Mouse (Mus musculus) left cerebral cortex, adult 18-20 months (tissue): ENCODE results near the gene Casz1. TPM values are rescaled to one million over a fixed set of nuclear protein-coding genes. Genes with fewer than 3 reads are reported as not detected.
A peak's percentile ranks its signal among the peaks of the same experiment; 100 is the strongest.

Experiments
- DNase-seq, 2 experiments: peaks; one replicate each; pipeline ENCODE4 v3.0.0; 2021 to 2022; ENCODE audit warnings: low spot score in 2 of 2, mixed read lengths in 1 of 2
- total RNA-seq, 2 experiments: library from RNA; stranded (reverse); gene quantifications; 2 replicates each; pipeline ENCODE4 v1.2.3; 2021

Gene Casz1
- total RNA-seq, 2 experiments from 2014 or later, result 1.2 to 1.4 TPM

GRCm38 (mm10) chr4:148842302-148842701 is 38.1 kb downstream of the Casz1 start:
- DNase-seq, result no peak

- DNase-seq, result no peak
Observed at GRCm38 (mm10) chr4:148844921-148845320, 40.7 kb downstream of the Casz1 start.

GRCm38 (mm10) chr4:148846203-148846602 is 42.0 kb downstream of the Casz1 start:
- peak; percentile 29 to 30 for DNase-seq

GRCm38 (mm10) chr4:148846724-148847123 is 42.5 kb downstream of the Casz1 start:
- DNase-seq, result no peak

- peak in 1 of 2 experiments; percentile 22 for DNase-seq
Observed at GRCm38 (mm10) chr4:148847636-148848035, 43.4 kb downstream of the Casz1 start.

GRCm38 (mm10) chr4:148849437-148849836 is 45.2 kb downstream of the Casz1 start:
- DNase-seq, result no peak

GRCm38 (mm10) chr4:148853057-148853456 is 48.8 kb downstream of the Casz1 start:
- DNase-seq, result no peak

GRCm38 (mm10) chr4:148854093-148854492 is 49.9 kb downstream of the Casz1 start:
- no peak for DNase-seq

- DNase-seq, result no peak
Observed at GRCm38 (mm10) chr4:148855527-148855926, 51.3 kb downstream of the Casz1 start.

- DNase-seq, result no peak
Observed at GRCm38 (mm10) chr4:148856216-148856615, 52.0 kb downstream of the Casz1 start.

GRCm38 (mm10) chr4:148857398-148858084 is 53.3 kb downstream of the Casz1 start:
- no peak for DNase-seq

GRCm38 (mm10) chr4:148858194-148858593 is 54.0 kb downstream of the Casz1 start:
- no peak for DNase-seq

GRCm38 (mm10) chr4:148859415-148859814 is 55.2 kb downstream of the Casz1 start:
- no peak for DNase-seq

- no peak for DNase-seq
Observed at GRCm38 (mm10) chr4:148859906-148860491, 55.8 kb downstream of the Casz1 start.

GRCm38 (mm10) chr4:148860636-148861035 is 56.4 kb downstream of the Casz1 start:
- DNase-seq, result no peak

- no peak for DNase-seq
Observed at GRCm38 (mm10) chr4:148866812-148867470, 62.7 kb downstream of the Casz1 start.

GRCm38 (mm10) chr4:148867721-148868397 is 63.6 kb downstream of the Casz1 start:
- no peak for DNase-seq

- DNase-seq, result peak in 1 of 2 experiments; percentile 12
Observed at GRCm38 (mm10) chr4:148869566-148869965, 65.3 kb downstream of the Casz1 start.

- DNase-seq, result peak in 1 of 2 experiments; percentile 12
Observed at GRCm38 (mm10) chr4:148870496-148870895, 66.3 kb downstream of the Casz1 start.

GRCm38 (mm10) chr4:148871751-148872334 is 67.6 kb downstream of the Casz1 start:
- DNase-seq, result peak in 1 of 2 experiments; percentile 26

GRCm38 (mm10) chr4:148872372-148872771 is 68.1 kb downstream of the Casz1 start:
- no peak for DNase-seq
